Mouse (Mus musculus): Measurements from ENCODE around the gene Th.

Th gene

GRCm38 (mm10) chr7:142902931-142903330 lies 28.0 kb downstream of the Th start:
- DNase-seq (ENCODE audit: low read depth in 1 of 2, low spot score in 2 of 2), result no peak

DNA sequence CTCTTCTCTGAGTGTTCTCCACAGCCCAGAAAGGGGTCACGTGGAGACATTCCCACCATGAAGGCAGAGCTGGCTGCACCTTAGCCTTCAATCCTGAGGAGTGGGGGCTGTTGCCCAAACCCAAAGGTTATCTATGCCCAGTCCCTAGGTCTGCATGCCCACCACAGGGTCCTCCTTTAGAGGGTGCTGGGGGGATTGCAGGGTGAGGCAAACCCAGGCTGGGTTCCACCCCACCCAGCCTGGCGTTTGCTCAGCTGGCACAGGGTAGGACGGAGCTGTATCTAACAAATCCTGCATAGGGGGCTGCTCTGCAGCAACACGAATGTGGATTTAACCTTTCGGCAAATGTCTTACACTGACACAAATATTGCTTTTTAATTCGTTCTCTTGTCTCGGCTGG lies 29.2 kb downstream of the Th start:
- DNase-seq (ENCODE audit: low read depth in 1 of 2, low spot score in 2 of 2), result no peak

GRCm38 (mm10) chr7:142899872-142900271 lies 31.1 kb downstream of the Th start:
- no peak for DNase-seq (ENCODE audit: low read depth in 1 of 2, low spot score in 2 of 2)

- DNase-seq (ENCODE audit: low read depth in 1 of 2, low spot score in 2 of 2), result no peak
These were observed 33.5 kb downstream of the Th start for GRCm38 (mm10) chr7:142897471-142897870.

- DNase-seq (ENCODE audit: low read depth in 1 of 2, low spot score in 2 of 2), result no peak
These were observed 34.8 kb downstream of the Th start for GRCm38 (mm10) chr7:142895901-142896665.

DNA sequence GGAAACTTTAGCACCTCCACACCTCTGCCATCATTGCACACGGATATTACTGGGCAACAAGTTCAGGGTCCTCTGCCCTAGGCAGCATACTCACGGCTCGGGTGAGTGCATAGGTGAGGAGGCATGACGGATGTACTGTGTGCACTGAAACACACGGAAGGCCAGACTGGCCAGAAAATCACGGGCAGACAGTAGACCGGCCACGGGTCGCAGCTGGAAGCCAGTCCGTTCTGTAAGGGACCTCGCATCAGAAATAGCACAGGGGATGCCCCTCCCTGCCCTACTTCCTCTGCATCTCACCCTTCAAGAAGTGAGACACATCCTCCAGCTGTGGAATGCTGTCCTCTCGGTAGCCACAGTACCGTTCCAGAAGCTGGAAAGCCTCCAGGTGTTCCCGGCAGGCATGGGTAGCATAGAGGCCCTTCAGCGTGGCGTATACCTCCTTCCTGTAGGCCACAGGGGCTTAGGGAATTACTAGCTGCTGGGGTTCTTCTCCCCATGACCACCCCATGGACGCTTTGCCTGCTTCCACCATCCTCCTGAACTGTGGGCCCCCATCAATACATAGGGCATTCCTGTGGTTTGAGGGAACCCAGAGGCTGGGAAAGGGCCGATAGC lies 35.6 kb downstream of the Th start:
- DNase-seq (ENCODE audit: low read depth in 1 of 2, low spot score in 2 of 2), result no peak

- DNase-seq (ENCODE audit: low read depth in 1 of 2, low spot score in 2 of 2), result peak; percentile 18 to 56
These were observed 36.3 kb downstream of the Th start for GRCm38 (mm10) chr7:142894669-142895068.

- DNase-seq (ENCODE audit: low read depth in 1 of 2, low spot score in 2 of 2), result no peak
These were observed 36.9 kb downstream of the Th start for GRCm38 (mm10) chr7:142893721-142894639.

- DNase-seq (ENCODE audit: low read depth in 1 of 2, low spot score in 2 of 2), result no peak
These were observed 37.6 kb downstream of the Th start for GRCm38 (mm10) chr7:142893296-142893695.

DNA sequence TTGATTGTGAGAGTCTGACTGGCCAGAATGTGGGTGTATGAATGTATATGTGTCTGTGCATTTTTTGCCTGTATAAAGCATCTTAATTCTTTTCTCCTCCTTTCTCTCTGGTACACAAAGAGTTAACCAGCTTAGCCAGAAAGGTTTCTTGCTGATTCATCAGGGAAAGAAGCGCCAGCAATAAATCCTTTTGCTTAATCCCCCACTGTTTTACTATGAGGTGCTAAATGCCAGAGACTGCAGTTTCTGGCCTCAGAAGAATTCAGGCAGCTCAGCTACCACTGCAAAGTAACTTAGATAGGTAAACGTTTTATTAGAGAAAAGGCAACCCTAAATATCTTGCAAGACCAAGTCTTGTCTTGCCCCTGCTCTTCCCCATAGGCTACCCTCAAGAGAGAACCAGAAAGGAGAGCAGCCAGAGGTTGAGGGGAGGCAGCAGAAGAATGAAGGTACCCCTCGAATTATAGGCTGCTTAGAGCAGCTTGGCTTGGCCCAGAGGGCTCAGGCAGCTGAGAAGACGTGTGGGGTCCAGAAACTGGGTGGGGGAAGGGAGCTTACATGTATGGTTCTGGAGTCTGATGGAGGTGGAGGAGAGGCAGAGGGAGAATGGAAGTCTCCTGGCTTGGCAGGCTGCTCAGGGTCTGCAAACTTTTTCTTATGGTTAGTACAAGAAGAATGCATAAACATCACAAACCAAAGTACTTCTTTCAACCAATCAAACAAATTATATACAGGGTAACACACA lies 61.3 kb downstream of the Th start:
- DNase-seq (ENCODE audit: low read depth in 1 of 2, low spot score in 2 of 2), result no peak

GRCm38 (mm10) chr7:142850681-142851080 lies 80.2 kb downstream of the Th start:
- no peak for DNase-seq (ENCODE audit: low read depth in 1 of 2, low spot score in 2 of 2)

Measured in monocyte, adult 2 months (primary cell).